Mouse (Mus musculus): Measurements from ENCODE around the gene Gm28308. TPM values are rescaled to one million over a fixed set of nuclear protein-coding genes. Genes with fewer than 3 reads are reported as not detected.

Gene Gm28308
- polyA plus RNA-seq, 1 experiment from 2014 or later, result not detected

DNA sequence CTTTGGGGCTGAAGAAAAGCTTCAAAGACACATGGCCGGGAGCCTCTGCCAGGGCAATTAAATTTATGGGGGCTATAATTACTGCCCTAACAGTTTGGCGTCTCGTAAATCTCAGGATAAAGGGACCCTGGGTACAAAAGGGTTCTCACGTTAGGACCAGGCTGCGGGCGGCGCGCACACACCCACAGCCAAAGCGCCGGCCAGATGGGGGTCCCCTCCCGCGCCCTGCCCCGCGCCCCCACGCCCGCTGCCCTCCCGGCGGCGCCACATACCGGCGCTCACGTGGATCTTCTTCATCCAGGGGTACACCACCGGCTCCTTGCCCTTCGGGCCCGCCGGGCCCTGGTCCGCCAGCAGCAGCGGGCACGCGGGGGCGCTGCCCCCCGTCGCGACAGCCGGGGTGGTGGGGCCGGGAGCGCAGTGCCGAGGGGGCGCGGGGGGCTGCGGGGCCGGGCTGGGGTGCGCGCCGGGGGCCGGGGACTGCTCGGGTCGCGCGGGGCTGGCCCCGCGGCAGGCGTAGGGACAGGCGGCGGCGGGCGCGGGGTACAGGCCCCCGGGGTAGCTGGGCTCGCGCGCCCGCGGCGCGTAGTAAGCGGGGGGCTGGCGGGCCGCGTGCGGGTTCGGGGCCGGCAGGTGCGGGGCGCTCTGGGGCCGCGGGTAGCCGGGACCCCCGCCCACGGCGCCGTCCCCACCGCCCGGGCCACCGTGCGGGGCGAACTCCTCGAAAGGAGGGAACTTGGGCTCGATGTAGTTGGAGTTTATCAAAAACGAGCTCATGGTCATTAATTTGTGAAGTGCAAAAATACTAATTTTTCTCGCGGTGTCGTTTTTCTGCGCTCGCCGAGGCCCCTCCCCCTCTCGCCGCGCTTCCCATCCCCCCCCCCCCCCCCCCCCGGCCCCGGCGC lies 22.0 kb downstream of the Gm28308 start, which contains the start of gene Hoxa4:
Gene Hoxa4, minus strand, starts transcription at position 848 of the 905 bp plus-strand sequence.
- Histone ChIP-seq H3K9ac (ENCODE audit: low read length) (peak within 1 kb of the TSS; percentile 91), H3K4me2 (ENCODE audit: low read length) (peak within 1 kb of the TSS; percentile 78), H3K4me3 (ENCODE audit: low read depth, low read length) (peak within 1 kb of the TSS; percentile 58), H3K36me3 (ENCODE audit: control insufficient read depth, insufficient read depth, low read length) (peaks cover 3% of the 10 kb centered on the region; the same call in 1 of the 2 replicates), H3K4me1 (replicated peaks; ENCODE audit: control insufficient read depth, insufficient read depth, low read length) (peaks cover 66% of the 10 kb centered on the region), H3K9me3 (ENCODE audit: control insufficient read depth, low read length) (no peaks in the 10 kb centered on the region), H3K27ac (ENCODE audit: low read depth) (peak within 1 kb of the TSS; percentile 95), H3K27me3 (replicated peaks; ENCODE audit: control insufficient read depth, insufficient read depth, low read length) (no peaks in the 10 kb centered on the region)
- WGBS, result under 1% methylated on average over 69 of the region's 102 CpGs
- no peak for DNase-seq (ENCODE audit: low spot score)
- peak; percentile 29; the same call in 1 of the 2 replicates for ATAC-seq (replicated peaks; ENCODE audit: low FRiP score, low TSS enrichment, low read depth)

DNA sequence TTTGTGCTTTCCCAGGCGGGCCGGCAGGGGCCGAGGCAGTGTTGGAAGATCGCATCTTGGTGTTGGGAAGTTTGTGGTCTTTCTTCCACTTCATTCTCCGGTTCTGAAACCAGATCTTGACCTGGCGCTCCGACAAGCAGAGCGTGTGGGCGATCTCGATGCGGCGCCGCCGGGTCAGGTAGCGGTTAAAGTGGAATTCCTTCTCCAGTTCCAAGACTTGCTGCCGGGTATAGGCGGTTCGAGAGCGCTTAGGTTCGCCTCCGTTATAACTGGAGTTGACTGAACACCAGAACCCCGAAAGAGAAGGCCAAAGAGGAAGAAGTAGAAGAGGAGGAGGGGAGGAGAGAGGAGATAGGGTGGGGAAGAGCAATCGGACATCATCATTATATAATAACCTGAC lies 22.7 kb downstream of the Gm28308 start:
- Histone ChIP-seq H3K4me3 (ENCODE audit: low read depth, low read length) (peak overlapping the region; percentile 58), H3K27ac (ENCODE audit: low read depth) (peak overlapping the region; percentile 95), H3K4me2 (ENCODE audit: low read length) (peak overlapping the region; percentile 78), H3K27me3 (replicated peaks; ENCODE audit: control insufficient read depth, insufficient read depth, low read length) (no peaks in the 10 kb centered on the region), H3K36me3 (ENCODE audit: control insufficient read depth, insufficient read depth, low read length) (peaks cover 3% of the 10 kb centered on the region; the same call in 1 of the 2 replicates), H3K4me1 (replicated peaks; ENCODE audit: control insufficient read depth, insufficient read depth, low read length) (peaks cover 67% of the 10 kb centered on the region), H3K9ac (ENCODE audit: low read length) (peak overlapping the region; percentile 91), H3K9me3 (ENCODE audit: control insufficient read depth, low read length) (no peaks in the 10 kb centered on the region)
- DNase-seq (ENCODE audit: low spot score) (peak; percentile 77), ATAC-seq (replicated peaks; ENCODE audit: low FRiP score, low TSS enrichment, low read depth) (no peak)
- WGBS, result 6% methylated on average over 23 of the region's 23 CpGs

DNA sequence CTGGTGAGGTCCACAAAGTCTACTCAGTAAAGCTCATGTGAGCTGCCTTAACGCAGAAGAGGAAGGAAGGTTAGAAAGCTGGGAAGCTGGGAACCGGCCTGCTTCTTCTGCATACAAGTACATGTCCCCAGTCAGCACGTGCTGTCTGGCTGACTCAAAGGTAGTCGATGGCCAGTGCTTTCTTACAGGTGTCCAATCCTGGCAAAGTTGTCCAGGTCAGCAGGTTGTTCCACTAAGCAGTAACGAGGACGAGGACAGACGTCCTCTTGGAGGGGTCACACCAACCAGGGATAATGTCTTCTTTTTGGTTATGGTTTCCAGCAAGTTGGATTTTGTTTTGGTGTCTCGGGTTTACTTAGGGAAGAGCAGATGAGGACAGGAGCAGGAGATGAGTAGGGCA lies 23.2 kb downstream of the Gm28308 start:
- DNase-seq (ENCODE audit: low spot score) (peak; percentile 77), ATAC-seq (replicated peaks; ENCODE audit: low FRiP score, low TSS enrichment, low read depth) (no peak)
- Histone ChIP-seq H3K9me3 (ENCODE audit: control insufficient read depth, low read length) (no peaks in the 10 kb centered on the region), H3K36me3 (ENCODE audit: control insufficient read depth, insufficient read depth, low read length) (peaks cover 3% of the 10 kb centered on the region; the same call in 1 of the 2 replicates), H3K27me3 (replicated peaks; ENCODE audit: control insufficient read depth, insufficient read depth, low read length) (no peaks in the 10 kb centered on the region), H3K4me3 (ENCODE audit: low read depth, low read length) (peak overlapping the region; percentile 58), H3K9ac (ENCODE audit: low read length) (peak overlapping the region; percentile 91), H3K27ac (ENCODE audit: low read depth) (peak overlapping the region; percentile 95), H3K4me1 (replicated peaks; ENCODE audit: control insufficient read depth, insufficient read depth, low read length) (peaks cover 69% of the 10 kb centered on the region), H3K4me2 (ENCODE audit: low read length) (peak overlapping the region; percentile 78)
- WGBS, result 26% methylated on average over 8 of the region's 8 CpGs

DNA sequence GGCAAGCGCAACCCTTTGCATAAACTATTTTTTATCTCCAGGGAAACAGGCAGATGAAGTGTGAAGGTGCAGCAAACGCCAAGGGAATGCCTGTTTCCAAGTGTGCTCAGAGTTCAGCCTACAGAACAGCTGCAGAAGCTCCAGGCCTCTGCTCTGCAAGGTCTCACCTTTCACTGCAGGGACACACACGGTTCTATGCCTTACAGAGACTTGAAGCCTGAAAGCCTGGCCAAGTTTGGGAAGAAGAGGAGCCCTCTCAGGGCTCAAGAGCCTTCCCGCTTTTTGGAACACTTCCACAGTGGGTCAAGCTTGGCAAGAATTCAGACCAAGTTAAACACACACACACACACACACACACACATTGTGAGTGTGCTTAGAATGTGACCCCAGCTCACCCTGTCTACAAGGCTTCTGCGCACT lies 24.0 kb downstream of the Gm28308 start:
- Histone ChIP-seq H3K4me3 (ENCODE audit: low read depth, low read length) (peak overlapping the region; percentile 58), H3K4me1 (replicated peaks; ENCODE audit: control insufficient read depth, insufficient read depth, low read length) (peaks cover 69% of the 10 kb centered on the region)

DNA sequence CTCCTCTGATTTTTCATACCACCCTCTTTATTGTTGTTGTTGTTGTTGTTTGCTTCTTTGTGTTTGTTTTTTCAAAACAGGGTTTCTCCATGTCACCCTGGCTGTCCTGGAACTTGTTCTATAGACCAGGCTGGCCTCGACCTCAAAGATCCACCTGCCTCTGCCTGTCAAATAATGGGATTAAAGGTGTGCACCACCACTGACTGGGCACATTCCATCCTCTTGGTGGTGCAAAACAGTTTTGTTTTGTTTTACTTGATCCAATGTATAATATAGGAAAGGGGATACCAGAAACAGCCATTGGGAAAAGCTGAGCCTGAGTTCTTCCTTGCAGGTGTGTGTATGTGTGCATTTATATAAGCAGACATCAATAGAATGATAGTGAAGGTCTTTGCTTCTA lies 26.6 kb downstream of the Gm28308 start:
- Histone ChIP-seq H3K9me3 (ENCODE audit: control insufficient read depth, low read length) (no peaks in the 10 kb centered on the region), H3K9ac (ENCODE audit: low read length) (no peak overlapping the region), H3K4me2 (ENCODE audit: low read length) (no peak overlapping the region), H3K4me3 (ENCODE audit: low read depth, low read length) (no peak overlapping the region), H3K27ac (ENCODE audit: low read depth) (no peak overlapping the region), H3K36me3 (ENCODE audit: control insufficient read depth, insufficient read depth, low read length) (peaks cover 8% of the 10 kb centered on the region; the same call in 1 of the 2 replicates), H3K27me3 (replicated peaks; ENCODE audit: control insufficient read depth, insufficient read depth, low read length) (no peaks in the 10 kb centered on the region), H3K4me1 (replicated peaks; ENCODE audit: control insufficient read depth, insufficient read depth, low read length) (peaks cover 76% of the 10 kb centered on the region)
- WGBS, result 61% methylated on average over 1 of the region's 1 CpGs
- DNase-seq (ENCODE audit: low spot score), result peak; percentile 50
- ATAC-seq (replicated peaks; ENCODE audit: low FRiP score, low TSS enrichment, low read depth), result no peak

More for the DNA sequence above, 24.0 kb downstream of the Gm28308 start:
- 17% methylated on average over 5 of the region's 5 CpGs for WGBS
- 0 out of 2 replicates have a peak, but pooled peaks have one; percentile 11 for ATAC-seq (replicated peaks; ENCODE audit: low FRiP score, low TSS enrichment, low read depth)
- peaks cover 3% of the 10 kb centered on the region; the same call in 1 of the 2 replicates for H3K36me3 ChIP-seq (ENCODE audit: control insufficient read depth, insufficient read depth, low read length)
- H3K9me3 ChIP-seq (ENCODE audit: control insufficient read depth, low read length), result no peaks in the 10 kb centered on the region
- H3K9ac ChIP-seq (ENCODE audit: low read length), result peak overlapping the region; percentile 91
- peak overlapping the region; percentile 95 for H3K27ac ChIP-seq (ENCODE audit: low read depth)
- H3K27me3 ChIP-seq (replicated peaks; ENCODE audit: control insufficient read depth, insufficient read depth, low read length), result no peaks in the 10 kb centered on the region
- H3K4me2 ChIP-seq (ENCODE audit: low read length), result peak overlapping the region; percentile 78
- DNase-seq (ENCODE audit: low spot score), result peak; percentile 73

DNA sequence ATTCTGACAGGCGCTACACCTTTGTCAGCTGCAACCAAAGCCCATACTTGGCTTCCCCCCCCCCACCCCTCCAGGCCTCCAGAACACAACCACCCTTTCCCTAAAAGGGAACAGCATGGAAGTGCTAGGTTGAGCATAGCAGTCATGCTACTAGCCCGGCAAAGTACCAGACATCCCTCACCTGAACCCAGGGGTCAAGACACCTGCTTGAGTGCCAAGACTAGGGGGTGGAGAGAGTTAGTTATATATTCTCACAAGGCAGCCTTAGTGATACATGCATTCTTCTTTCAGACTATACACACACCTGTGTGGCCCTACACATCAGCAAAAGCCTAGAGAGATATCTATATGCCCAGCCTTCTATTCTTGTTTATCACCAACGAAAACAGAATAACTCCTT lies 27.3 kb downstream of the Gm28308 start:
- H3K4me1 ChIP-seq (replicated peaks; ENCODE audit: control insufficient read depth, insufficient read depth, low read length), result peaks cover 82% of the 10 kb centered on the region
- 0 out of 2 replicates have a peak overlapping the region, but pooled peaks have one; percentile 69 for H3K27ac ChIP-seq (ENCODE audit: low read depth)
- no peaks in the 10 kb centered on the region for H3K9me3 ChIP-seq (ENCODE audit: control insufficient read depth, low read length)
- peaks cover 8% of the 10 kb centered on the region; the same call in 1 of the 2 replicates for H3K36me3 ChIP-seq (ENCODE audit: control insufficient read depth, insufficient read depth, low read length)
- H3K4me3 ChIP-seq (ENCODE audit: low read depth, low read length), result no peak overlapping the region
- H3K27me3 ChIP-seq (replicated peaks; ENCODE audit: control insufficient read depth, insufficient read depth, low read length), result no peaks in the 10 kb centered on the region
- peak; percentile 54 for DNase-seq (ENCODE audit: low spot score)
- H3K4me2 ChIP-seq (ENCODE audit: low read length), result peak overlapping the region; percentile 39
- H3K9ac ChIP-seq (ENCODE audit: low read length), result no peak overlapping the region
- no peak for ATAC-seq (replicated peaks; ENCODE audit: low FRiP score, low TSS enrichment, low read depth)
- WGBS, result 39% methylated on average over 3 of the region's 3 CpGs

DNA sequence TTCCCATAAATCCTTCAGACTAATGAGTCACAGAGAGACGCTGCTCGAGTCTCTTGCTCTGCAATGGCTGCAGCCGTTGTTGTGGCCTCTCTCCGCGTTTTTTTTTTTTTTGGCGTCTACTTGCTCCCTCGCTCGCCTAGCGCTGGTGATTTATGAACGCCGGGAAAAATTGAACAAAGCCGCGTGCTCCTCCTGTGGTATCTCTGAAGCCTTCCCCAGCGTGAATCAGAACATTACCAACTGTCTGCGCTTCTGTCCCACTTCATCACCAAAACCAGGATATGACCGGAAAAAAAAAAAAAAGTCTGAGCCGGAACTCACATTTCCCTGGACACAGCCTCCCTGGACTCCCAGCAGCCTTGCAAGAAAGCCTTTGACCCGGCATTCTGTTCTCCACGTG lies 27.9 kb downstream of the Gm28308 start:
- H3K27me3 ChIP-seq (replicated peaks; ENCODE audit: control insufficient read depth, insufficient read depth, low read length), result no peaks in the 10 kb centered on the region
- no peak for DNase-seq (ENCODE audit: low spot score)
- peaks cover 8% of the 10 kb centered on the region; the same call in 1 of the 2 replicates for H3K36me3 ChIP-seq (ENCODE audit: control insufficient read depth, insufficient read depth, low read length)
- H3K4me3 ChIP-seq (ENCODE audit: low read depth, low read length), result 0 out of 2 replicates have a peak overlapping the region, but pooled peaks have one; percentile 11
- H3K4me2 ChIP-seq (ENCODE audit: low read length), result peak overlapping the region; percentile 39
- H3K9me3 ChIP-seq (ENCODE audit: control insufficient read depth, low read length), result no peaks in the 10 kb centered on the region
- peak overlapping the region; percentile 20; the same call in 1 of the 2 replicates for H3K9ac ChIP-seq (ENCODE audit: low read length)
- peaks cover 85% of the 10 kb centered on the region for H3K4me1 ChIP-seq (replicated peaks; ENCODE audit: control insufficient read depth, insufficient read depth, low read length)
- WGBS, result 6% methylated on average over 19 of the region's 19 CpGs
- H3K27ac ChIP-seq (ENCODE audit: low read depth), result peak overlapping the region; percentile 69
- no peak for ATAC-seq (replicated peaks; ENCODE audit: low FRiP score, low TSS enrichment, low read depth)

DNA sequence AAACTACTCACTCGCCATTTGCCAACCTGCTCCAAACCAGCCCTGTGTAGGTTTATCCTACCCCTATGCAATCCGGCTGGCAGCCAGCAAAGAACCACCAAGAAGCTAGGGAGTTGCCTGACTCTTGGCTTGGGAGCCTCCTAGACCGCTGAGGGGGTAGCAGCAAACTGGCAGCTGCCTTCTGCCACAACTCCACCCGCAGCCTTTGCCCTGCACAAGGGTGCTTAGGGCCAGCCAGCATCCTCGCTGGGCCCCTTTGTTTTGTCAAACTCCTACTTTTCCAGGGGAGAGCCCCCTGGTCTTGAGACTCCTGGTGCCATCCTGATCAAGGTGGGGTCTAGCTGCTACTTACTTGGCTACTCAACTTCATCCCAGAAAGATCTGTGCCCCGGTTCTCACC lies 28.5 kb downstream of the Gm28308 start:
- no peaks in the 10 kb centered on the region for H3K9me3 ChIP-seq (ENCODE audit: control insufficient read depth, low read length)
- peak overlapping the region; percentile 39 for H3K4me2 ChIP-seq (ENCODE audit: low read length)
- H3K27me3 ChIP-seq (replicated peaks; ENCODE audit: control insufficient read depth, insufficient read depth, low read length), result no peaks in the 10 kb centered on the region
- ATAC-seq (replicated peaks; ENCODE audit: low FRiP score, low TSS enrichment, low read depth), result no peak
- no peak for DNase-seq (ENCODE audit: low spot score)
- H3K36me3 ChIP-seq (ENCODE audit: control insufficient read depth, insufficient read depth, low read length), result peaks cover 9% of the 10 kb centered on the region; the same call in 1 of the 2 replicates
- 24% methylated on average over 6 of the region's 6 CpGs for WGBS
- peaks cover 79% of the 10 kb centered on the region for H3K4me1 ChIP-seq (replicated peaks; ENCODE audit: control insufficient read depth, insufficient read depth, low read length)
- no peak overlapping the region for H3K4me3 ChIP-seq (ENCODE audit: low read depth, low read length)
- H3K27ac ChIP-seq (ENCODE audit: low read depth), result peak overlapping the region; percentile 69
- H3K9ac ChIP-seq (ENCODE audit: low read length), result no peak overlapping the region

All from intestine, embryonic 14.5 days (tissue).